Mouse (Mus musculus) Muller cell, postnatal 12 days (primary cell): ENCODE results near the gene Olfr809.

ENCODE experiments used
- DNase-seq: peaks from one replicate; pipeline ENCODE4 v3.0.0-alpha.2; 2015; ENCODE audit errors: inconsistent ontology term

Olfr809 gene

DNA sequence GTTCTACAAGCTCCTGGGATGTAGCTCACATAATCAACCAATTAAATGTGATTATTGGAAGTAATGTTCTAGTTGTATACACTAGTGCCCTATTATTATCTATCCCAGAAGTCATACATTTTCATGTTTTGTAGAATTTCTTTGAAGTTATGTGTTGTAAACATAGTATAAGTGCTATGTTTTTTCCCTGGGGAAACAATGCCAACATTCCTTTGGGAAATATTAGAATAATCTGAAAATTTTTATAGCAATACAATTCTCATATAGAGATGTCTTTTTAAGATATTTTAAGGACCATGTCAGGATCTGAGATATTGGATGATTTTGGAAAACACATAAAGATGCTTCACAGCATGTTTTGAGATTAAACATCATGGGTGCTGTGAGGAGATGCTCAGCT is at the start of gene Olfr809:
TSS of gene Olfr809 (plus strand) at position 301 of the 400 bp plus-strand sequence.
- no peak for DNase-seq

DNA sequence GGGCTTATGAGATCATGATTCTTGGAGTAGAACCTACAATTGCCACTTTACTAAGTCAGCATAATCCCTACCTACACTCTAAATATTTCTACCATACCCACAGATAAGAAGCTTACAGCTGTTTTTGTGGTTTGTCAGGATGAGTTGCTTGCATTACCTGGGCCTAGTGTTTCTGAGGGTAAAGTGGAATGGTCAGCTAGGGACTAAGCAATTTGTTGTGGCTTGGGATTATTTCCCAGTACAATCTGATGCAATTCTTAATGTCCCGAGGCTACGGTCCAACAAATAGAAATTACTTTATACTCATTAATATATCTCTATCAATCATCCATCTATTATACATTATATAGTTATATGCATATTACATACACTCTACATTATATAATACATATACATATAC is 45.2 kb upstream of the Olfr809 start, which contains the start of gene Olfr805:
TSS of gene Olfr805 (minus strand) at position 101 of the 400 bp plus-strand sequence.
- DNase-seq: no peak

DNA sequence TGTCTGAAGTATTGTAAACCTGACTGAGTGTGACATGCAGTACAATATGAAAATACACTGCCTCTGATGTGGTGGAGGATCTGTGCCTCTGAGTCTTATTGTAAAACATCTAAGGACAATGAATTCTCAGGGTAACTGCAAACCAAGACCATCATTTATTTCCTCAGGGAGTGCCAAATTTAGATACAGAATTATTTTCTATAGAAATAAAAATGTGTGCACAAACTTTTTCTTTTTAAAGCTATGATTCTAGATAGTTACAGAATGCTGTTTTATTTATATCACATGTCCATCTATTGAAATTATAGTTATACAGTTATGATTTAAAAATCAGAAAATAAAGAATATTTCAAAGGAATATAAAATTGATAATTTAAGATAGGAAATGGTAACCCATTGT is 32.6 kb upstream of the Olfr809 start, which contains the start of gene Olfr806:
TSS of gene Olfr806 (minus strand) at position 101 of the 400 bp plus-strand sequence.
- DNase-seq: no peak

DNA sequence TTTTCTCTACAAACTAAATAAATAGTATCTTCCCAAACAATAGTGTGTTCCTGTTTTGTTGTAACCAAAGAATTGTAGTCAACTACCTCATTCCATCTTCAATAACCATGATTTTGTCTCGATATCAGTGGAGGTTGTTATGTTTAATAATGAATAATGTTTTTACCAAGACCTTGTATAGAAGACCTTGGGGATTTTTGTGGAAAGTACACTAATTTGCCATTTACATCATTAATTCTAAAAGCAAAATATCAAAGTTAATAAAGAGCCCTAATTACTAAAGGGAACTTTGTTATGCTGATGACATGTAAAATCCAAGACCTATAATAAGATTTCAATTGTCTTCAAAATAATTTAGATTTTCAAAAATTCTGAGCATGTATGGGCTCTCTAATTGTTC is 16.7 kb upstream of the Olfr809 start, which contains the start of gene Olfr807:
TSS of gene Olfr807 (minus strand) at position 101 of the 400 bp plus-strand sequence.
- DNase-seq: no peak

DNA sequence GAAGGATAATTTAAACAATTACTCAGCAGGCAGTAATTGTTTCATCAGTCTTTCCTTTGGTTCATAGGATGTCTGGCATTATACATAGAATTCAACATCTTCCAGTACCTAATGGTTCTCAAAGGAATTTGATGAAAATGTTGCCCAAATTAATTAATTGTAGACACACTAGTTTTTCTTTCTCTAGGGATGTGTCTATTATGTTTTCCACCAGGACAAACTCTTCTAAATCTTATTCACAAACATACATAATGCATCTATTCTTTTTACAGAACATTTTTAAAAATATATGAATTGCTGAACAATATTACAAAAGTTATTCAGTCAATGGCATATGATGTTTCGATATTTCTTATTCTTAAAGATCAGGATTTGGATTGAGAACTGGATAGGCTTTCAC is 9.3 kb upstream of the Olfr809 start, which contains the start of gene Olfr808:
TSS of gene Olfr808 (plus strand) at position 301 of the 400 bp plus-strand sequence.
- no peak for DNase-seq

DNA sequence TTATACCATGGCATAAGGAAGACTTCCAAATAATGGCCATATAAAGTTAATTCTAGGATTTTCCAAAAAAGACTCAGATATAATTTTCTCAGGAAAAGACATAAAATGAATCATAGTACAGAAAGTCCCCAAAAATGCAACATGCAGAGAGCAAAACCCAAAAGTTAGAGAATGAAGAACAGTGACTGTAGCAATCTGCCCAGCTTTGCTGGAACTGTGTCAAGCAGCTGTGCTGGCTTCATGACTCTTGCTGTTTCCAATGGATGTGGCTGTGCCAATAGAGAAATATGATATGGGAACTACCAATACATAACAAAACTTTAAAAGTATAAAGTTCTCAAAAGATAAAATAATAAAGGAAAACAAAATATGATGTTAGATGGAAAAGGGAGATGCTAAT is 3.7 kb downstream of the Olfr809 start:
- no peak for DNase-seq

DNA sequence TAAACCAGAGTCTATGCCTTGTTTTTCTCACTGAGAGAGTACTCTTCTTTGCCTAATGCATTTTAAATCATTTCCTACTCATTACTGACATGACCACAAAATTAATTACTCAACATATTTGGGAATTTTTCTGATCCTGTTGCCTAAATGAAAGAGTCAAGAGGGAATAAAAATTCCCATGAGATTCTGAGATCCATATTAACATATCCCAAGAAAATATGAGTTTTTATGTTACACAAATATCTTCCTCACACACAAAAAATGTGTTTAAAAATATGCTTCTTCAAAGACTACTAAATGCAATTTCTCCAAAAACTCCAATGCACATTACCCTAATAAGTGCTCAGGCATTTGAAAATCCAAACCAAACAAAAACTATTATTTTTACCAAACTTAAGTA is 20.4 kb downstream of the Olfr809 start, which contains the start of gene Olfr810:
TSS of gene Olfr810 (minus strand) at position 101 of the 400 bp plus-strand sequence.
- no peak for DNase-seq

DNA sequence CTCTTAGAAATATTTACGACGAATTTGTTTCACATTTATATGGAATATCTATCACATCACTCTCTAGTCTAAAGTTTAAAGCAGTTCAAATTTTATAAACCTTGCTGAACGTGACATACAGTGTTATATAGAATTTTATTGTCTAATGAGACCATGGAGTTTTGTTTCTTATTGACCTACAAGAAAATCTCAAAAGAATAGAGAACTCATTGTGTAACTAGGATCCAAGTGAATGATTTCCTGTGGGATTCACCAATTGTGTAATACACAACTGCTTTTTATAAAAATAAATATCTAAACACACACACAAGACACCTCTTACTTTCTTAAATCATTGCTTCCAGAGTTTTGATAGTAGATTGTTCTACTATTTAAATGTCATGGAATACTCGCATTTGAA is 29.9 kb downstream of the Olfr809 start, which contains the start of gene Olfr811:
TSS of gene Olfr811 (minus strand) at position 101 of the 400 bp plus-strand sequence.
- DNase-seq: no peak
